Mouse (Mus musculus): ENCODE results near the gene Azin2. TPM values are rescaled to one million over a fixed set of nuclear protein-coding genes. Genes with fewer than 3 reads are reported as not detected.

Gene Azin2
- polyA plus RNA-seq, 1 experiment from 2014 or later = 20.1 TPM

DNA sequence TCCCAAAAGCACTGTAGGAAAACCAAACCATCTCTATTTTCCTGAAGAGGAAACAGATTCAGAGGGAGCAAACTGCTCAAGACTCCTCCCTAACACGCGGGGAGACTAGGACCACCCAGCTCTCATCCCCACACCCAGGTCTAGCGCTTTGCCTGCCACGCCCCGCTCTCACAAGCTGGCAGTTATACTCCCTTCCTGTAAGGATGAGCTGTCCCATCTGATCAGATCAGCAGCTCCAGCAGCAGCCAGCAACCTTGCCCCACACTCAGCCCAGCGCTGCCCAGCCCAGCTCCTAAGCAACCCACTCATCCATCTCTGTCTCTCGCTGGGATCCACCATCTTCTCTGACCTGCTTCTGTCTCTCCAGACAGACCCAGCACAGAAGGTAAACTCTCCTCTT is 29.5 kb downstream of the Azin2 start:
- no peak overlapping the region for H3K9ac ChIP-seq

DNA sequence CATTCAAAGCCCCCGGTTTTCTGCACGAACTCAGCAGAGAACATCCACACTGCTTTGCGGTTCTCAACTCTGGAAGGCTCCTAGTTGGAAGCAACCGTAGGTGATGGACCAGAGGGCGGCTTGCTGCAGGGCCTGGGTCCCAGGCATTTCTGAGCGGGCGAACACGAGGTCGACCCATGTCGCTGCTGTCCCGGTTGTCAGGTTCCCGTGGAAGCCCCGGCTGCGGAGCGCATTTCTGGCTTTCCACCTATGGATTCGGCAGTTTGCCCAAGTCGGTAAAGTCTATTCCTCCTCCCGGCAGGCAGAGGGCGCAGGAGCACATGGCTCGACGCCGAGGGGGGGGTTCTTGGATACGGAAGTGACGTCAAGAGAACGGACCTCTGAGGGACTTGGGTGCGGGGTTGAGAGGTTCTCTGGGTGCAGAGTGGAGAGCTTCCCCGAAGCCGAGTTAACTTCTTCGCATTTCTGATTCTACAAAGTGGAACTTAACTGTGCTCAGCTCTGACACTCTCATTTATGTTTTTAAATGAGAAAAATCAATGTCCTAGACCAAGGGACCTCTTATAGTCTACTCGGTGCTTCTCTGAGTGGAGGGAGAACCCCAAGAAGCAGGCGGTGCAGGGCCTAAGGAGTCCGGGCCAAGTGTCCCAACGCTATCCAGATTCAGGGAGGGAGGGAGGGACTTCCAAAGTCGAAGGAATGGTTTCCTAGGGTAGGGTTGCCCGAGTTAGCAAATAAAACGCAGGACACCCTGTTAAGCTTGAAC is 37.2 kb downstream of the Azin2 start:
- Histone ChIP-seq H3K4me1 (replicated peaks; ENCODE audit: control insufficient read depth, insufficient read depth, low read length) (peaks cover 4% of the 10 kb centered on the region), H3K36me3 (replicated peaks; ENCODE audit: control insufficient read depth, insufficient read depth) (no peaks in the 10 kb centered on the region), H3K9me3 (ENCODE audit: control insufficient read depth, low read length) (no peaks in the 10 kb centered on the region), H3K27ac (no peak overlapping the region), H3K27me3 (ENCODE audit: control insufficient read depth, insufficient read depth, low read length) (no peaks in the 10 kb centered on the region; the same call in 1 of the 2 replicates), H3K9ac (peak overlapping the region; percentile 48), H3K4me2 (replicated peaks) (peak overlapping the region; percentile 52), H3K4me3 (replicated peaks; ENCODE audit: low read length) (peak overlapping the region; percentile 19)
- peak; percentile 97 for DNase-seq (ENCODE audit: low spot score)
- ATAC-seq (ENCODE audit: low FRiP score) = peak; percentile 87
- WGBS = 12% methylated on average over 36 of the region's 36 CpGs

More for the DNA sequence above, 29.5 kb downstream of the Azin2 start:
- ATAC-seq (ENCODE audit: low FRiP score) (no peak; the same call in 1 of the 2 replicates), DNase-seq (ENCODE audit: low spot score) (no peak)
- no peak overlapping the region for H3K4me3 ChIP-seq (replicated peaks; ENCODE audit: low read length)
- 76% methylated on average over 7 of the region's 7 CpGs for WGBS
- no peak overlapping the region for H3K4me2 ChIP-seq (replicated peaks)
- no peaks in the 10 kb centered on the region for H3K9me3 ChIP-seq (ENCODE audit: control insufficient read depth, low read length)
- H3K27me3 ChIP-seq (ENCODE audit: control insufficient read depth, insufficient read depth, low read length) = no peaks in the 10 kb centered on the region
- no peaks in the 10 kb centered on the region for H3K4me1 ChIP-seq (replicated peaks; ENCODE audit: control insufficient read depth, insufficient read depth, low read length)
- no peaks in the 10 kb centered on the region for H3K36me3 ChIP-seq (replicated peaks; ENCODE audit: control insufficient read depth, insufficient read depth)
- no peak overlapping the region for H3K27ac ChIP-seq

DNA sequence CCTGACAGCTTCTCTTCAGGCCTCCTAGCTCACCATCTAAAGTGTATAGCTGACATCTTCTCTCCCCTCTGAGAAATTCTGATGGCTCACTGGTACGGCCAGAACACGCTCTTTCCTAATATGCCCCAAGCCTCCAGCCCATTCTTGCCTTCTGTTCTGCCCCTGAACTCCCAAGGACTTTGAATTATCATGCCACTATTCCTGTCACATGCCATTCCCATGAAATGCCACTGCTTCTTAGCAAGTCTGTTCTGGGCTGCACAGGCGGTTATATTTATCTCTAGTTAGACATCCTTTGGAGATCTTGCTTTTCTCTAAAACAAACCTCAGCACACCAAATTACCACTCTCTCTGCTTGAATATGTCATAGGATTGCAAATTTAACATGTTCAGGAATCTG is 38.6 kb downstream of the Azin2 start:
- H3K4me1 ChIP-seq (replicated peaks; ENCODE audit: control insufficient read depth, insufficient read depth, low read length) = peaks cover 4% of the 10 kb centered on the region
- H3K9me3 ChIP-seq (ENCODE audit: control insufficient read depth, low read length) = no peaks in the 10 kb centered on the region
- no peaks in the 10 kb centered on the region; the same call in 1 of the 2 replicates for H3K27me3 ChIP-seq (ENCODE audit: control insufficient read depth, insufficient read depth, low read length)
- no peak overlapping the region for H3K4me2 ChIP-seq (replicated peaks)
- no peak overlapping the region for H3K4me3 ChIP-seq (replicated peaks; ENCODE audit: low read length)
- H3K9ac ChIP-seq = no peak overlapping the region
- WGBS = 90% methylated on average over 3 of the region's 3 CpGs
- DNase-seq (ENCODE audit: low spot score) (no peak), ATAC-seq (ENCODE audit: low FRiP score) (no peak)
- H3K36me3 ChIP-seq (replicated peaks; ENCODE audit: control insufficient read depth, insufficient read depth) = no peaks in the 10 kb centered on the region
- H3K27ac ChIP-seq = no peak overlapping the region

DNA sequence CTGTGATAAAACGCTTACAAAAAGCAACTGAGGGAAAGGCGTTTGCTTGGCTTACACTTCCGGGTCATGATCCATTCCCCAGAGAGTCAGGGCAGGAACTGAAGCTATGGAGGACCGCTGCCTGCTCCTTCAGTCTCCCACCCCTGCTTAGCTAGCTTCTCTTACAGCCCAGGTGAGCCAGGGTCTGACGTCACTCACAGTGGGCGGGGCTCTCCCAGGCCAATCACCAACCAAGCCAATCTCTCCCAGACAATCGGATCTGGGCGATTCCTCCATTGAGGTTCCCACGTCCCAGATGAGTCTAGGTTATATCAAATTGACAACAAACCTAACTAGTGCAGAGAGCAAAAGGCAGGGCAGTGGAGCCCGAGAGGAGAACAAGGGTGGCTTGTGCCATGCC is 43.1 kb downstream of the Azin2 start:
- no peak for DNase-seq (ENCODE audit: low spot score)
- no peak for ATAC-seq (ENCODE audit: low FRiP score)

DNA sequence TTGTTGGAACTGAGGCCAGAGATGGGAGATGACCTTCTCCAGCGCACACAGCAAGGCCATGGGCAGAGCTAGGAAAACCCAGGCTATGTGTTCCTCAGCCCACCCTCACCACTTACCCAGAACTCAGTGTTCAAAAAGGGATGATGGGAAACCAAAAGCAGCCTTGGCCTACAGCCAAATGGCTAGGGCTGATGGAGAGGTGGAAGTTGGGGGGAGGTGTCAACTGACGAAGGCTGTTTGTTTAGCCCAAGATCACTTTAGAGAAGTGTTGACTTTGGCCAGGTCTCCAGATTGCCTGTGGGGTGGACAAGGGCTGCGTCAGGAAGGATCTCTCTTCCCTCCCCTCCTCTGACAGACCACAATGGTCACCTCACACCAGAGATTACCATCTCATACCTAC is 44.1 kb downstream of the Azin2 start:
- ATAC-seq (ENCODE audit: low FRiP score) (no peak), DNase-seq (ENCODE audit: low spot score) (no peak)
- no peak overlapping the region for H3K4me2 ChIP-seq (replicated peaks)
- no peak overlapping the region for H3K27ac ChIP-seq
- no peaks in the 10 kb centered on the region for H3K9me3 ChIP-seq (ENCODE audit: control insufficient read depth, low read length)
- H3K27me3 ChIP-seq (ENCODE audit: control insufficient read depth, insufficient read depth, low read length) = no peaks in the 10 kb centered on the region
- no peak overlapping the region for H3K9ac ChIP-seq
- WGBS = 62% methylated on average over 3 of the region's 3 CpGs
- no peaks in the 10 kb centered on the region for H3K4me1 ChIP-seq (replicated peaks; ENCODE audit: control insufficient read depth, insufficient read depth, low read length)
- no peak overlapping the region for H3K4me3 ChIP-seq (replicated peaks; ENCODE audit: low read length)
- H3K36me3 ChIP-seq (replicated peaks; ENCODE audit: control insufficient read depth, insufficient read depth) = no peaks in the 10 kb centered on the region

More for the DNA sequence above, 43.1 kb downstream of the Azin2 start:
- Histone ChIP-seq H3K4me1 (replicated peaks; ENCODE audit: control insufficient read depth, insufficient read depth, low read length) (no peaks in the 10 kb centered on the region), H3K4me3 (replicated peaks; ENCODE audit: low read length) (no peak overlapping the region), H3K36me3 (replicated peaks; ENCODE audit: control insufficient read depth, insufficient read depth) (no peaks in the 10 kb centered on the region), H3K9me3 (ENCODE audit: control insufficient read depth, low read length) (no peaks in the 10 kb centered on the region), H3K4me2 (replicated peaks) (no peak overlapping the region), H3K27ac (no peak overlapping the region), H3K9ac (no peak overlapping the region), H3K27me3 (ENCODE audit: control insufficient read depth, insufficient read depth, low read length) (no peaks in the 10 kb centered on the region; the same call in 1 of the 2 replicates)
- WGBS = 38% methylated on average over 10 of the region's 10 CpGs

DNA sequence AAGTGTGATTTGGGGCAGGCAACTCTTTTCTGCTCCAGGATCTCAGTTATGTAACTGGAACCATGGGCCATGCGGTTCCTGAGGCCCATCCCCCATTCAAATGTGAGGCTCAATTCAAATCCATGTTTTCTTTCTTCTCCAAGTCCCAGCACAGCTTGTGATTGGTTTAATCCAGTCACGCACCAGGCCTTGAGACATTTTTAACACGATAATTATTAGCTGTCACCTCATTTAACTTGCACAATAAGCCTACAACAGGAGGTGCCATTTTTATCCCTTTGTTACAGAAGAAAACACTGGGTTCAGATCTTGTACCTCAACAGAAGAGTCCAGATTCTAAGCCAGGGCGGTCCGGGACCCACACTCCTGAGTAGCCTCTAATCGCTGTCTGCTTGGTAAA is 44.5 kb downstream of the Azin2 start:
- WGBS = 84% methylated on average over 6 of the region's 6 CpGs
- H3K4me3 ChIP-seq (replicated peaks; ENCODE audit: low read length) = no peak overlapping the region
- DNase-seq (ENCODE audit: low spot score) (no peak), ATAC-seq (ENCODE audit: low FRiP score) (no peak)
- H3K4me1 ChIP-seq (replicated peaks; ENCODE audit: control insufficient read depth, insufficient read depth, low read length) = no peaks in the 10 kb centered on the region
- H3K4me2 ChIP-seq (replicated peaks) = no peak overlapping the region
- H3K9me3 ChIP-seq (ENCODE audit: control insufficient read depth, low read length) = no peaks in the 10 kb centered on the region
- no peaks in the 10 kb centered on the region for H3K27me3 ChIP-seq (ENCODE audit: control insufficient read depth, insufficient read depth, low read length)
- no peak overlapping the region for H3K9ac ChIP-seq
- no peak overlapping the region for H3K27ac ChIP-seq
- no peaks in the 10 kb centered on the region for H3K36me3 ChIP-seq (replicated peaks; ENCODE audit: control insufficient read depth, insufficient read depth)

DNA sequence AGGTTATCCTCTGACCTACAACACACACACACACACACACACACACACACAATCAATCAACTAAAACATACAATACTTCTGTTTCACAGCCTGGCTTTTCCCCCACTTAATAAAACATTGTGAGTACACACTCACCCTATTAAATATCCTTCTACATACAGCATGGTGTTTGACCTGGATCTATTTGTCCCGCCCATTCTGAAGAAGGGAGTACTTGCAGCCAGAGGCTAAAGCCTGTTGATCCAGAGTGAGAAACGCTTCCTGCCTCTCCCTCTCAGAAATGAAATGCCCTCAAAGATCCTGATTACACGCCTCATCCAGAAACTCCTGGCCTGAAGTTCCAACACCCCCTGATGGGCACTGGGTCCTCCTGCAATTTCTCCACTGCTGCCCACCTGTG is 45.1 kb downstream of the Azin2 start:
- ATAC-seq (ENCODE audit: low FRiP score) = no peak

DNA sequence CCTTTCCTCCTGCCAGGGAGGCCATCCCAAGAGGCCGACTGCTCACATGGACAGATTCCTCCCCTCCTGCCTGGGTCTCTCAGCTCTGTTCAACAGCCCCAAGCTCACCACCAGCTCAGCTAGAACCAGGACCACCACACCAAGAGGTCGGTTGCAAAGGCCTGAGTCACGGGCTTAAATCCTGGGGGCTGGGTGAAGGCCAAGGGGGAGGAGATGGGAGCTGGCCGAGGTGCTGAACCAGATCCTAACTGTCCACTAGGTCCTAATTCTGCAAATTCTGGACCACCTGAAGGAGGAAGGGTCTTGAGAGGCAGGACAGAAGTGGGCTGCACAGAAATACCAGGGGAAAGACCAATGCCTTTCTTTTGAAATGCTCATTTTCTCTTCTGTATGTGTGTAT is 48.4 kb downstream of the Azin2 start:
- H3K36me3 ChIP-seq (replicated peaks; ENCODE audit: control insufficient read depth, insufficient read depth) = peaks cover 26% of the 10 kb centered on the region
- DNase-seq (ENCODE audit: low spot score) (no peak), ATAC-seq (ENCODE audit: low FRiP score) (no peak)
- no peak overlapping the region for H3K27ac ChIP-seq
- H3K9me3 ChIP-seq (ENCODE audit: control insufficient read depth, low read length) = no peaks in the 10 kb centered on the region
- no peaks in the 10 kb centered on the region for H3K27me3 ChIP-seq (ENCODE audit: control insufficient read depth, insufficient read depth, low read length)
- H3K4me1 ChIP-seq (replicated peaks; ENCODE audit: control insufficient read depth, insufficient read depth, low read length) = no peaks in the 10 kb centered on the region
- H3K9ac ChIP-seq = no peak overlapping the region
- H3K4me2 ChIP-seq (replicated peaks) = no peak overlapping the region
- WGBS = 28% methylated on average over 4 of the region's 4 CpGs
- no peak overlapping the region for H3K4me3 ChIP-seq (replicated peaks; ENCODE audit: low read length)

More for the DNA sequence above, 45.1 kb downstream of the Azin2 start:
- Histone ChIP-seq H3K9me3 (ENCODE audit: control insufficient read depth, low read length) (no peaks in the 10 kb centered on the region), H3K4me1 (replicated peaks; ENCODE audit: control insufficient read depth, insufficient read depth, low read length) (no peaks in the 10 kb centered on the region), H3K27me3 (ENCODE audit: control insufficient read depth, insufficient read depth, low read length) (no peaks in the 10 kb centered on the region), H3K4me3 (replicated peaks; ENCODE audit: low read length) (no peak overlapping the region), H3K27ac (no peak overlapping the region), H3K4me2 (replicated peaks) (no peak overlapping the region), H3K36me3 (replicated peaks; ENCODE audit: control insufficient read depth, insufficient read depth) (no peaks in the 10 kb centered on the region), H3K9ac (no peak overlapping the region)
- WGBS = 75% methylated on average over 3 of the region's 3 CpGs
- DNase-seq (ENCODE audit: low spot score) = no peak

DNA sequence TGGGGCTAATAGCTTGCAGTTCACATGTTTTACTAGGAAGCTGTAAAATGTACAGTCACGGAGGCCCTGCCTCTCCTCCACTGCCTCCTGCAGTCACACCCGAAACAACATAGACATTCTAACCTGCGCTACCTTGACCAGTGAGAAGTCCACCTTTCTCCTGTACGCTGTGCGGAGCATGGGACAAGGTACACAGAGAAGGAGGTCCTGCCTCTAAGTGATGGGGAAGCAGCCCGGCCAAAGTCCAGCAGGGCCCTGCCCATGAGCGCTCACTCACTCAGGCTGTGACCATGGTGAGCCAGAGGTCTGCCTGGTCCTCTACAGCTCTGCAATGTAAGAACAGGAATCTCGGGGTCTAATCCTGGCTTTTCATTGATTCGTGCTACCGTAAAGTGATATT is 50.2 kb downstream of the Azin2 start:
- no peak for ATAC-seq (ENCODE audit: low FRiP score)
- no peaks in the 10 kb centered on the region for H3K27me3 ChIP-seq (ENCODE audit: control insufficient read depth, insufficient read depth, low read length)
- no peak overlapping the region for H3K27ac ChIP-seq
- H3K4me2 ChIP-seq (replicated peaks) = no peak overlapping the region
- H3K9me3 ChIP-seq (ENCODE audit: control insufficient read depth, low read length) = no peaks in the 10 kb centered on the region
- H3K4me1 ChIP-seq (replicated peaks; ENCODE audit: control insufficient read depth, insufficient read depth, low read length) = no peaks in the 10 kb centered on the region
- no peak overlapping the region for H3K9ac ChIP-seq
- no peak overlapping the region for H3K4me3 ChIP-seq (replicated peaks; ENCODE audit: low read length)
- peaks cover 26% of the 10 kb centered on the region for H3K36me3 ChIP-seq (replicated peaks; ENCODE audit: control insufficient read depth, insufficient read depth)
- 93% methylated on average over 10 of the region's 10 CpGs for WGBS
- DNase-seq (ENCODE audit: low spot score) = no peak
